Mouse (Mus musculus): ENCODE data around the gene Trim72. TPM values are rescaled to one million over a fixed set of nuclear protein-coding genes. Genes with fewer than 3 reads are reported as not detected.

Trim72 gene
- 468 TPM for polyA plus RNA-seq (2012; fragmentation: generic; extraction: Trizol)

DNA sequence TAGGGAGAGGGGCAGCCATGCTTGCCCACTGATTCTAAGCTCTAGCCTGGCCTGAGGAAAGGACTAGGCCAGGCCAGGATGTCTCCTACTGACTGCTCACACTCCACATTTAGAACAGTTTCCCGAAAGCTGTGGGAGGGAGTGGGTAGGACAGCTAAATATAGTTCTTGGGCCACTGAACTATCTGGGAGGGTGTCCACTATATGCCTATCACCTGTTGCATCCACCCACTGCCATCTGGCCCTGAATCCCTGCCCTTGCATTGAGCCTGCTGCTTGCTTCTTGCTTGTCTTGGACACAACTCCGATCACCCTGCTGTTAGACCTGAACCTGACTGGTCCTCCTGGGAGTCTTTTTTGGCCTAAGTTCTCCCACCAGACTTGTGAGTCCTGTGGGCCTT is at the start of gene Trim72:
Gene Trim72 (plus strand): TSS at position 262 of the 400 bp plus-strand sequence.
- Histone ChIP-seq H3K36me3 (ENCODE audit: control insufficient read depth, insufficient read depth) (peaks cover 10% of the 10 kb centered on the region), H3K4me3 (peak within 1 kb of the TSS; percentile 71), H3K27me3 (ENCODE audit: control insufficient read depth, insufficient read depth, insufficient read length) (no peaks in the 10 kb centered on the region), H3K79me2 (ENCODE audit: control insufficient read depth, insufficient read depth) (peaks cover 8% of the 10 kb centered on the region), H3ac (ENCODE audit: control insufficient read depth, insufficient read length) (peak within 1 kb of the TSS; percentile 15), H3K4me2 (ENCODE audit: low read depth) (peak within 1 kb of the TSS; percentile 75)
- TF ChIP-seq E2F4 (IDR thresholded peaks at IDR 0.05; ENCODE audit: insufficient read depth) (no peak), REST (IDR thresholded peaks at IDR 0.05; ENCODE audit: insufficient read depth, insufficient read length) (peak; percentile 7), MYOD1 (IDR thresholded peaks at IDR 0.05; ENCODE audit: control insufficient read depth in 1 of 3, insufficient read length in 2 of 3, low read depth in 2 of 3) (peak; percentile 78 to 99 (median 98)), USF1 (IDR thresholded peaks at IDR 0.05; ENCODE audit: low read depth) (no peak), MYOG (IDR thresholded peaks at IDR 0.05; ENCODE audit: control insufficient read depth in 1 of 3, insufficient read depth in 1 of 3, insufficient read length in 2 of 3, low read depth in 2 of 3) (peak; percentile 90 to 98 (median 93)), TCF12 (IDR thresholded peaks at IDR 0.05; ENCODE audit: insufficient read depth, poor library complexity, severe bottlenecking) (peak; percentile 88), CEBPB (IDR thresholded peaks at IDR 0.05; ENCODE audit: insufficient read depth, poor library complexity, severe bottlenecking) (no peak), POLR2AphosphoS2 (IDR thresholded peaks at IDR 0.05; ENCODE audit: insufficient read length, low read depth) (peak; percentile 73), SRF (IDR thresholded peaks at IDR 0.05; ENCODE audit: control insufficient read depth, insufficient read length, low read depth) (no peak), TCF3 (IDR thresholded peaks at IDR 0.05; ENCODE audit: insufficient read length, low read depth) (peak; percentile 84), MAX (IDR thresholded peaks at IDR 0.05; ENCODE audit: low read depth) (no peak), POLR2A (IDR thresholded peaks at IDR 0.05; ENCODE audit: insufficient read length, low read depth) (peak; percentile 59)

- no peak for TF ChIP-seq POLR2A (IDR thresholded peaks at IDR 0.05; ENCODE audit: insufficient read length, low read depth)
- no peak for TF ChIP-seq USF1 (IDR thresholded peaks at IDR 0.05; ENCODE audit: low read depth)
- no peak for TF ChIP-seq SRF (IDR thresholded peaks at IDR 0.05; ENCODE audit: control insufficient read depth, insufficient read length, low read depth)
- no peak for TF ChIP-seq TCF3 (IDR thresholded peaks at IDR 0.05; ENCODE audit: insufficient read length, low read depth)
- TF ChIP-seq CEBPB (IDR thresholded peaks at IDR 0.05; ENCODE audit: insufficient read depth, poor library complexity, severe bottlenecking): no peak
- TF ChIP-seq TCF12 (IDR thresholded peaks at IDR 0.05; ENCODE audit: insufficient read depth, poor library complexity, severe bottlenecking): no peak
- no peak for TF ChIP-seq E2F4 (IDR thresholded peaks at IDR 0.05; ENCODE audit: insufficient read depth)
- no peak for TF ChIP-seq MYOG (IDR thresholded peaks at IDR 0.05; ENCODE audit: control insufficient read depth in 1 of 3, insufficient read depth in 1 of 3, insufficient read length in 2 of 3, low read depth in 2 of 3)
- no peak for TF ChIP-seq MYOD1 (IDR thresholded peaks at IDR 0.05; ENCODE audit: control insufficient read depth in 1 of 3, insufficient read length in 2 of 3, low read depth in 2 of 3)
- no peak for TF ChIP-seq MAX (IDR thresholded peaks at IDR 0.05; ENCODE audit: low read depth)
- no peak for TF ChIP-seq POLR2AphosphoS2 (IDR thresholded peaks at IDR 0.05; ENCODE audit: insufficient read length, low read depth)
- no peak for TF ChIP-seq REST (IDR thresholded peaks at IDR 0.05; ENCODE audit: insufficient read depth, insufficient read length)
- Histone ChIP-seq H3K27me3 (ENCODE audit: control insufficient read depth, insufficient read depth, insufficient read length) (no peaks in the 10 kb centered on the region), H3K4me3 (no peak overlapping the region), H3K4me2 (ENCODE audit: low read depth) (no peak overlapping the region), H3K79me2 (ENCODE audit: control insufficient read depth, insufficient read depth) (no peaks in the 10 kb centered on the region), H3K36me3 (ENCODE audit: control insufficient read depth, insufficient read depth) (no peaks in the 10 kb centered on the region), H3ac (ENCODE audit: control insufficient read depth, insufficient read length) (no peak overlapping the region)
These were observed 44.4 kb upstream of the Trim72 start for GRCm38 (mm10) chr7:127959364-127959763.

- H3K27me3 ChIP-seq (ENCODE audit: control insufficient read depth, insufficient read depth, insufficient read length): no peaks in the 10 kb centered on the region
- no peak for TF ChIP-seq TCF12 (IDR thresholded peaks at IDR 0.05; ENCODE audit: insufficient read depth, poor library complexity, severe bottlenecking)
- no peak for TF ChIP-seq E2F4 (IDR thresholded peaks at IDR 0.05; ENCODE audit: insufficient read depth)
- no peak for TF ChIP-seq MYOD1 (IDR thresholded peaks at IDR 0.05; ENCODE audit: control insufficient read depth in 1 of 3, insufficient read length in 2 of 3, low read depth in 2 of 3)
- no peak for TF ChIP-seq USF1 (IDR thresholded peaks at IDR 0.05; ENCODE audit: low read depth)
- TF ChIP-seq SRF (IDR thresholded peaks at IDR 0.05; ENCODE audit: control insufficient read depth, insufficient read length, low read depth): no peak
- TF ChIP-seq MAX (IDR thresholded peaks at IDR 0.05; ENCODE audit: low read depth): no peak
- TF ChIP-seq POLR2A (IDR thresholded peaks at IDR 0.05; ENCODE audit: insufficient read length, low read depth): no peak
- no peak for TF ChIP-seq TCF3 (IDR thresholded peaks at IDR 0.05; ENCODE audit: insufficient read length, low read depth)
- TF ChIP-seq CEBPB (IDR thresholded peaks at IDR 0.05; ENCODE audit: insufficient read depth, poor library complexity, severe bottlenecking): no peak
- no peak for TF ChIP-seq POLR2AphosphoS2 (IDR thresholded peaks at IDR 0.05; ENCODE audit: insufficient read length, low read depth)
- no peak for TF ChIP-seq MYOG (IDR thresholded peaks at IDR 0.05; ENCODE audit: control insufficient read depth in 1 of 3, insufficient read depth in 1 of 3, insufficient read length in 2 of 3, low read depth in 2 of 3)
- H3K79me2 ChIP-seq (ENCODE audit: control insufficient read depth, insufficient read depth): peaks cover 36% of the 10 kb centered on the region
- H3K36me3 ChIP-seq (ENCODE audit: control insufficient read depth, insufficient read depth): peaks cover 14% of the 10 kb centered on the region
- peak overlapping the region; percentile 95 for H3K4me2 ChIP-seq (ENCODE audit: low read depth)
- H3ac ChIP-seq (ENCODE audit: control insufficient read depth, insufficient read length): peak overlapping the region; percentile 89
- peak overlapping the region; percentile 95 for H3K4me3 ChIP-seq
These were observed 37.3 kb upstream of the Trim72 start for GRCm38 (mm10) chr7:127966371-127966918.

DNA sequence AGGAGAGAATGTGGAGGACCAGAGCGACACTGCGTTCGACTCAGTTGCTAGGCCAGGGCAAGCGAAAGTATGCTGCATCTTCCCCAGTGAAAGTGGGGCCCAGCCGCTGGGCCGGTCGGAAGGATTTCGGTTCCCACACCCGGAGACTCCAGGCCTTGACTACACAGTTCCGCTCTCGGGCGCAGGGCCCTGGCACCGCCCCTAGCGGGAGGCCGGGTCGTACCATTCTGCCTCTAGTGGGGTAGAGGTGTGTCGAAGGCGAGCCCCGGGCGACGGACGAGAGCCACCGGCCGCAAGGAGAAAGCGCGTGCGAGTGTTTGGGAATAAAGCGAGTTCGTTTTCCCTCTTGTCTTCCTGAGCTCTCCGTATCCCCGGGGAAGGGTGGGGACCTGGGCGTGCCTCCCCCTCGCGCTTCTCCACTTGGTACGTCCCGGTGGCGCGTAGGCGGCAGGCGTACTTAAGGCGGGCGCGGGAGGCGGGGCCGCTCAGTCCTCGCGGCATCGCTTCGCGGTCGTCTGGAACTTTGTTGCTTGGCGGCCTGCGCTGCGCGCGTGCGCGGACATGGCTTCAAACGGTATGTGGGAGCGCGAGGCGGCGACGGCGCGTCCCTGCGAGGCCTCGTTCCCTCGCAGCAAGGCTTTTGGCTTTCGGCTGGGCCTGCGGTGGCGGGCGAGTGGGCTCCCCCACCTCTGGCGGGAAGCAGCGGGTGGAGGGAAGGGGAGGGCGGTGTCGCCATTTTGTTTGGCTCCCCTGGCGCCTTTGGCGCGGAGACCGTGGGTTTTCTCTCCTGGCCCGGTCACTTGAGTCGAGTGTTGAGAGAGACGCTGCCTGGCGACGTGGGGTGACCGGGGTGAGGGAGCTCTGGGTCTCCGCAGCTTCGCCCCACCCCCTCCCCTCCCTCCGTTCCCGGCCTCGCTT is 36.5 kb upstream of the Trim72 start, which contains the start of gene Fus:
Gene Fus (plus strand): TSS at position 454 of the 918 bp plus-strand sequence.
- Histone ChIP-seq H3ac (ENCODE audit: control insufficient read depth, insufficient read length) (peak within 1 kb of the TSS; percentile 89), H3K27me3 (ENCODE audit: control insufficient read depth, insufficient read depth, insufficient read length) (no peaks in the 10 kb centered on the region), H3K4me3 (peak within 1 kb of the TSS; percentile 95), H3K4me2 (ENCODE audit: low read depth) (peak within 1 kb of the TSS; percentile 95), H3K36me3 (ENCODE audit: control insufficient read depth, insufficient read depth) (peaks cover 22% of the 10 kb centered on the region), H3K79me2 (ENCODE audit: control insufficient read depth, insufficient read depth) (peaks cover 44% of the 10 kb centered on the region)
- TF ChIP-seq POLR2A (IDR thresholded peaks at IDR 0.05; ENCODE audit: insufficient read length, low read depth): peak; percentile 99
- peak; percentile 100 for TF ChIP-seq POLR2AphosphoS2 (IDR thresholded peaks at IDR 0.05; ENCODE audit: insufficient read length, low read depth)
- TF ChIP-seq SRF (IDR thresholded peaks at IDR 0.05; ENCODE audit: control insufficient read depth, insufficient read length, low read depth): no peak
- TF ChIP-seq MYOD1 (IDR thresholded peaks at IDR 0.05; ENCODE audit: control insufficient read depth in 1 of 3, insufficient read length in 2 of 3, low read depth in 2 of 3): no peak
- TF ChIP-seq TCF3 (IDR thresholded peaks at IDR 0.05; ENCODE audit: insufficient read length, low read depth): peak; percentile 3
- TF ChIP-seq CEBPB (IDR thresholded peaks at IDR 0.05; ENCODE audit: insufficient read depth, poor library complexity, severe bottlenecking): no peak
- peak in 1 of 3 experiments; percentile 32 for TF ChIP-seq MYOG (IDR thresholded peaks at IDR 0.05; ENCODE audit: control insufficient read depth in 1 of 3, insufficient read depth in 1 of 3, insufficient read length in 2 of 3, low read depth in 2 of 3)
- peak; percentile 6 for TF ChIP-seq E2F4 (IDR thresholded peaks at IDR 0.05; ENCODE audit: insufficient read depth)
